Mouse (Mus musculus) embryonic fibroblast, embryonic 13.5 days (primary cell): ENCODE results near the gene Lhx5.

Experiments
- CTCF ChIP-seq: IDR thresholded peaks from 2 replicates; pipeline ENCODE4 v1.5.1; 2011; ENCODE audit warnings: mild to moderate bottlenecking, control low read depth, low read length, moderate library complexity, borderline replicate concordance; ENCODE audit not compliant: insufficient read depth
- POLR2A ChIP-seq: IDR thresholded peaks from 2 replicates; pipeline ENCODE4 v1.6.1; 2011; ENCODE audit warnings: low read depth, mild to moderate bottlenecking, control low read depth, low read length, moderate library complexity

GRCm38 (mm10) chr5:120432486-120433015 is 1.1 kb downstream of the Lhx5 start:
- no peak for TF ChIP-seq CTCF
- TF ChIP-seq POLR2A = no peak
